8 mouse cellular contexts compared by ENCODE assay signal in genomic region chr4:116627359-116627716, GRCm38 (mm10). TPM values are rescaled to one million over a fixed set of nuclear protein-coding genes. Genes with fewer than 3 reads are reported as not detected.
DNase-seq lines count a peak whose midpoint lies in the region; ATAC-seq and TF ChIP-seq lines count a peak whose summit lies in the region.

No protein-coding gene starts in this region.

- ATAC-seq in frontal cortex, adult (ENCODE audit: low TSS enrichment): peak; percentile 90
- ATAC-seq in hematopoietic stem cell, adult 5-6 weeks (replicated peaks in 1 of 2; ENCODE audit: insufficient read depth in 1 of 2, low FRiP score in 2 of 2, low TSS enrichment in 1 of 2, low read depth in 1 of 2, poor library complexity in 2 of 2, severe bottlenecking in 2 of 2): peak; percentile 57 to 82
- peak; percentile 95 for ATAC-seq in lung, embryonic 14.5 days (ENCODE audit: insufficient read depth)
- peak; percentile 81 for ATAC-seq in neutrophil, adult 5-6 weeks (ENCODE audit: extremely low read depth, insufficient number of reproducible peaks, low FRiP score, poor library complexity, severe bottlenecking)

- no peaks in the 10 kb centered on the region for H3K27me3 ChIP-seq in lung, embryonic 14.5 days (ENCODE audit: insufficient read depth, low read length)

- H3K9ac ChIP-seq in lung, embryonic 14.5 days: peak overlapping the region; percentile 88

- no peaks in the 10 kb centered on the region for H3K9me3 ChIP-seq in lung, embryonic 14.5 days (ENCODE audit: low read depth, low read length)

- peak overlapping the region; percentile 99 for H3K4me3 ChIP-seq in lung, embryonic 14.5 days (ENCODE audit: low read depth, low read length)

- peaks cover 8% of the 10 kb centered on the region; the same call in 1 of the 2 replicates for H3K36me3 ChIP-seq in lung, embryonic 14.5 days (ENCODE audit: insufficient read depth)

- 0 out of 2 replicates have a peak, but pooled peaks cover 5% of the 10 kb centered on the region for H3K4me1 ChIP-seq in lung, embryonic 14.5 days (ENCODE audit: insufficient read depth)

- peak overlapping the region; percentile 97 for H3K27ac ChIP-seq in lung, embryonic 14.5 days (ENCODE audit: low read depth)

- DNase-seq in Muller cell, postnatal 12 days (ENCODE audit: inconsistent ontology term): peak; percentile 96
- peak; percentile 94 for DNase-seq in cerebellum, adult 9-10 months
- peak; percentile 81 to 88 for DNase-seq in layer of hippocampus, adult 8-10 months (ENCODE audit: low spot score in 2 of 2)
- peak; percentile 96 for DNase-seq in lung, embryonic 14.5 days
- peak; percentile 94 for DNase-seq in thymus, postnatal 0 days (ENCODE audit: low spot score)

- H3K4me2 ChIP-seq in lung, embryonic 14.5 days: peak overlapping the region; percentile 66

- under 1% methylated on average over 13 of the region's 13 CpGs for WGBS in lung, embryonic 14.5 days

- TF ChIP-seq CTCF in lung, embryonic 14.5 days (IDR thresholded peaks at IDR 0.05; ENCODE audit: low read depth): no peak

RNA-seq across cellular contexts. Expression of gene Nasp, which starts 0.4 kb away (rescaled TPM):
- 291 and 379 TPM in 2 replicates for total RNA-seq in hematopoietic stem cell, adult 5-6 weeks (2017)
- 10 to 100 TPM; 21.4 to 36.0 (median 28.5) TPM for total RNA-seq in layer of hippocampus, adult 8-10 months (2022)
- polyA plus RNA-seq in lung, embryonic 14.5 days (2014; fragmentation: Nextera tagmentation; extraction: Ambion mirVana): 164 and 168 TPM in 2 replicates
- 88.5 and 105 TPM in 2 replicates for total RNA-seq in neutrophil, adult 5-6 weeks (2017)
- 110 and 118 TPM in 2 replicates for polyA plus RNA-seq in thymus, postnatal 0 days (2015; fragmentation: Nextera tagmentation; extraction: Ambion mirVana)

RNA-seq across cellular contexts. Expression of gene Akr1a1, which starts 24.1 kb away (rescaled TPM):
- 341 and 616 TPM in 2 replicates for total RNA-seq in hematopoietic stem cell, adult 5-6 weeks (2017)
- 100 to 1,000 TPM; 403 to 423 (median 409) TPM for total RNA-seq in layer of hippocampus, adult 8-10 months (2022)
- 759 and 786 TPM in 2 replicates for polyA plus RNA-seq in lung, embryonic 14.5 days (2014; fragmentation: Nextera tagmentation; extraction: Ambion mirVana)
- 175 and 178 TPM in 2 replicates for total RNA-seq in neutrophil, adult 5-6 weeks (2017)
- 624 and 637 TPM in 2 replicates for polyA plus RNA-seq in thymus, postnatal 0 days (2015; fragmentation: Nextera tagmentation; extraction: Ambion mirVana)

RNA-seq across cellular contexts. Expression of gene Ccdc17, which starts 30.9 kb away (rescaled TPM):
- total RNA-seq in hematopoietic stem cell, adult 5-6 weeks (2017): 4.6 and 7.3 TPM in 2 replicates
- 1 to 10 TPM; 4.7 to 7.1 (median 5.7) TPM for total RNA-seq in layer of hippocampus, adult 8-10 months (2022)
- polyA plus RNA-seq in lung, embryonic 14.5 days (2014; fragmentation: Nextera tagmentation; extraction: Ambion mirVana): 2.6 and 3.4 TPM in 2 replicates
- 7.2 and 14.2 TPM in 2 replicates for total RNA-seq in neutrophil, adult 5-6 weeks (2017)
- polyA plus RNA-seq in thymus, postnatal 0 days (2015; fragmentation: Nextera tagmentation; extraction: Ambion mirVana): 3.8 and 4.1 TPM in 2 replicates

RNA-seq across cellular contexts. Expression of gene Prdx1, which starts 58.0 kb away (rescaled TPM):
- total RNA-seq in hematopoietic stem cell, adult 5-6 weeks (2017): 221 and 249 TPM in 2 replicates
- 100 to 1,000 TPM; 181 to 205 (median 195) TPM for total RNA-seq in layer of hippocampus, adult 8-10 months (2022)
- polyA plus RNA-seq in lung, embryonic 14.5 days (2014; fragmentation: Nextera tagmentation; extraction: Ambion mirVana): 1,429 and 1,485 TPM in 2 replicates
- total RNA-seq in neutrophil, adult 5-6 weeks (2017): 56.9 and 58.1 TPM in 2 replicates
- 1,118 and 1,206 TPM in 2 replicates for polyA plus RNA-seq in thymus, postnatal 0 days (2015; fragmentation: Nextera tagmentation; extraction: Ambion mirVana)

Comparison
In these comparisons a context has a peak if more than half of its experiments do, and no peak if none do; other contexts are left out.
1. Peak in every context shown above with its lines: DNase-seq, ATAC-seq, H3K4me3 ChIP-seq and H3K27ac ChIP-seq.